Mouse (Mus musculus): ENCODE results near the gene Rhd. TPM values are rescaled to one million over a fixed set of nuclear protein-coding genes. Genes with fewer than 3 reads are reported as not detected.
A peak's percentile ranks its signal among the peaks of the same experiment; 100 is the strongest.

Rhd gene
- polyA plus RNA-seq, 1 experiment from 2014 or later, result 1.2 TPM

DNA sequence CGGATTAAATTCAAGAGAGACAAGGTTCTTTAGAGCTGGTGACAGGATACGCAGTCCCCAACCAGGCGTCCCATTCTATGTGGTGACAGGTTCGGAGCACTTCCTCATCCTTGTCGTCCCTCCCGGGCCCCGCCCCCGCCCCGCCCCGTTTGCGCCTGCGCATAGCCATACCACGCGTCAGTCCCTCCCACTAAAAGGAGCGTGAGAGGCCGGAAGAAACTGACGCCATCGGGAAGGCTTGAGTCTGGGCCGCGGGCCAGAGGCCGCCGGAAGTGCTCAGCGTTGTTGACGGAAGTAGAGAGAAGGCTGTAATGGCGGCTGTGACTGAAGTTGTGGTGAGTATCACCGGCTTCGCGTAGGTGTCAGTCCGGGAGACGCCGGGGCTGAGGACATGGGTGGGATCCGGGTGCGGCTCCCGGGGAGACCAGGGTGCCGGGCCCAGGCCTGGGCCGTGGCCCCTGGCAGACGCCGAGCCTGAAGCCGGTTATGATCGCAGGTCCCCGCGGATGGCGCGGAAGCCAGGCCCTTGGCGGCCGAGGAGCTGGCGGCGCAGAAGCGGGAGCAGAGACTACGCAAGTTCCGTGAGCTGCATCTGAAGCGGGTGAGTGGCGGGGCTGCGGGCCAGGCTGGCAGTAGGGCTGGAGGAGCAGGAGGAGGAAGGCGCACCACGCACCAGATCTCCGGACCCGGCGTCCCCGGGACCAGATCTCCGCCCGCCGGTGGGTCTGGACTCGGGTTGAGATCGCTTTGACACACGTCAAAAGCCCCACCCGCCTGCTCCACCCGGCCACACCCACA is 66.5 kb downstream of the Rhd start, which contains the start of gene Syf2:
Gene Syf2 (plus strand): TSS at position 215 of the 798 bp plus-strand sequence.
- peak; percentile 98 for ATAC-seq (ENCODE audit: insufficient number of reproducible peaks, insufficient read depth, low FRiP score, low read depth)
- under 1% methylated on average over 68 of the region's 68 CpGs for WGBS

GRCm38 (mm10) chr4:134937240-134938176 is 73.2 kb downstream of the Rhd start:
- Histone ChIP-seq H3K4me3 (ENCODE audit: low read depth, low read length) (no peak overlapping the region), H3K27ac (ENCODE audit: low read length) (no peak overlapping the region), H3K4me2 (replicated peaks; ENCODE audit: low read depth, low read length) (no peak overlapping the region), H3K27me3 (ENCODE audit: control insufficient read depth, insufficient read depth, low read length) (no peaks in the 10 kb centered on the region), H3K9me3 (ENCODE audit: control insufficient read depth, low read depth, low read length) (no peaks in the 10 kb centered on the region), H3K9ac (replicated peaks; ENCODE audit: low read depth, low read length) (no peak overlapping the region), H3K4me1 (ENCODE audit: control insufficient read depth, insufficient read depth, low read length) (no peaks in the 10 kb centered on the region), H3K36me3 (ENCODE audit: control insufficient read depth, insufficient read depth, low read length) (peaks cover 40% of the 10 kb centered on the region)
- ATAC-seq (ENCODE audit: insufficient number of reproducible peaks, insufficient read depth, low FRiP score, low read depth), result 0 out of 2 replicates have a peak, but pooled peaks have one; percentile 23
- WGBS, result 46% methylated on average over 17 of the region's 17 CpGs

More for the DNA sequence above, 66.5 kb downstream of the Rhd start, which contains the start of gene Syf2:
- peak within 1 kb of the TSS; percentile 99 for H3K4me3 ChIP-seq (ENCODE audit: low read depth, low read length)
- peaks cover 8% of the 10 kb centered on the region for H3K4me1 ChIP-seq (ENCODE audit: control insufficient read depth, insufficient read depth, low read length)
- peak within 1 kb of the TSS; percentile 66; the same call in 1 of the 2 replicates for H3K27ac ChIP-seq (ENCODE audit: low read length)
- H3K36me3 ChIP-seq (ENCODE audit: control insufficient read depth, insufficient read depth, low read length), result peaks cover 52% of the 10 kb centered on the region
- no peaks in the 10 kb centered on the region for H3K27me3 ChIP-seq (ENCODE audit: control insufficient read depth, insufficient read depth, low read length)
- no peaks in the 10 kb centered on the region for H3K9me3 ChIP-seq (ENCODE audit: control insufficient read depth, low read depth, low read length)
- H3K9ac ChIP-seq (replicated peaks; ENCODE audit: low read depth, low read length), result peak within 1 kb of the TSS; percentile 64
- peak within 1 kb of the TSS; percentile 67 for H3K4me2 ChIP-seq (replicated peaks; ENCODE audit: low read depth, low read length)

- Histone ChIP-seq H3K4me3 (ENCODE audit: low read depth, low read length) (no peak overlapping the region), H3K4me2 (replicated peaks; ENCODE audit: low read depth, low read length) (no peak overlapping the region), H3K9me3 (ENCODE audit: control insufficient read depth, low read depth, low read length) (no peaks in the 10 kb centered on the region), H3K9ac (replicated peaks; ENCODE audit: low read depth, low read length) (no peak overlapping the region), H3K36me3 (ENCODE audit: control insufficient read depth, insufficient read depth, low read length) (peaks cover 22% of the 10 kb centered on the region), H3K4me1 (ENCODE audit: control insufficient read depth, insufficient read depth, low read length) (no peaks in the 10 kb centered on the region), H3K27me3 (ENCODE audit: control insufficient read depth, insufficient read depth, low read length) (no peaks in the 10 kb centered on the region), H3K27ac (ENCODE audit: low read length) (no peak overlapping the region)
- 65% methylated on average over 9 of the region's 9 CpGs for WGBS
- ATAC-seq (ENCODE audit: insufficient number of reproducible peaks, insufficient read depth, low FRiP score, low read depth), result no peak
Observed at GRCm38 (mm10) chr4:134939900-134940299, 75.6 kb downstream of the Rhd start.

- no peaks in the 10 kb centered on the region for H3K27me3 ChIP-seq (ENCODE audit: control insufficient read depth, insufficient read depth, low read length)
Observed at GRCm38 (mm10) chr4:134943758-134944538, 79.6 kb downstream of the Rhd start.

More at GRCm38 (mm10) chr4:134943758-134944538, 79.6 kb downstream of the Rhd start:
- H3K9ac ChIP-seq (replicated peaks; ENCODE audit: low read depth, low read length), result no peak overlapping the region
- H3K9me3 ChIP-seq (ENCODE audit: control insufficient read depth, low read depth, low read length), result no peaks in the 10 kb centered on the region
- H3K4me3 ChIP-seq (ENCODE audit: low read depth, low read length), result no peak overlapping the region
- no peak overlapping the region for H3K27ac ChIP-seq (ENCODE audit: low read length)
- no peaks in the 10 kb centered on the region for H3K4me1 ChIP-seq (ENCODE audit: control insufficient read depth, insufficient read depth, low read length)
- no peak for ATAC-seq (ENCODE audit: insufficient number of reproducible peaks, insufficient read depth, low FRiP score, low read depth)
- 47% methylated on average over 27 of the region's 27 CpGs for WGBS
- H3K36me3 ChIP-seq (ENCODE audit: control insufficient read depth, insufficient read depth, low read length), result no peaks in the 10 kb centered on the region
- H3K4me2 ChIP-seq (replicated peaks; ENCODE audit: low read depth, low read length), result no peak overlapping the region

Other genes with a start within 250 kb of the Rhd start
- 1.7 and 2.5 TPM in 2 replicates for gene Man1c1, start 160.2 kb upstream of the Rhd start, polyA plus RNA-seq (2014; fragmentation: Nextera tagmentation; extraction: Ambion mirVana)
- 18.9 and 20.3 TPM in 2 replicates for gene Ldlrap1, start 96.5 kb upstream of the Rhd start, polyA plus RNA-seq (2014; fragmentation: Nextera tagmentation; extraction: Ambion mirVana)
- gene Maco1, start 11.2 kb upstream of the Rhd start, polyA plus RNA-seq (2014; fragmentation: Nextera tagmentation; extraction: Ambion mirVana), result 46.1 and 48.4 TPM in 2 replicates
- 180 and 186 TPM in 2 replicates for gene Tmem50a, start 50.5 kb downstream of the Rhd start, polyA plus RNA-seq (2014; fragmentation: Nextera tagmentation; extraction: Ambion mirVana)
- 506 and 565 TPM in 2 replicates for gene Rsrp1, start 59.1 kb downstream of the Rhd start, polyA plus RNA-seq (2014; fragmentation: Nextera tagmentation; extraction: Ambion mirVana)
- gene Syf2, start 66.4 kb downstream of the Rhd start, polyA plus RNA-seq (2014; fragmentation: Nextera tagmentation; extraction: Ambion mirVana), result 67.7 and 71.7 TPM in 2 replicates